Mouse (Mus musculus) bone marrow, adult 2 months (tissue): ENCODE data around the gene H2-D1. TPM values are rescaled to one million over a fixed set of nuclear protein-coding genes. Genes with fewer than 3 reads are reported as not detected.
A peak's percentile ranks its signal among the peaks of the same experiment; 100 is the strongest.

Experiments used
- H3K27ac ChIP-seq: fragments of 200-500 bp; 2 replicates; pipeline ENCODE4 v1.5.1; 2012; ENCODE audit warnings: low read depth, mild to moderate bottlenecking, control low read depth, inconsistent platforms, low read length; ENCODE audit not compliant: control insufficient read depth, poor library complexity, insufficient read depth
- H3K4me1 ChIP-seq: fragments of 200-500 bp; 2 replicates; pipeline ENCODE4 v1.6.1; 2011; ENCODE audit warnings: low read length; ENCODE audit not compliant: control insufficient read depth, insufficient read depth
- H3K4me3 ChIP-seq: fragments of 200-500 bp; replicated peaks from 2 replicates; pipeline ENCODE3; 2011; ENCODE audit warnings: mild to moderate bottlenecking, low read depth, low read length, control low read depth; ENCODE audit not compliant: control insufficient read depth
- CTCF ChIP-seq: fragments of 200-500 bp; IDR thresholded peaks from 2 replicates; pipeline ENCODE4 v1.5.1; 2011; ENCODE audit warnings: low read length, control low read depth; ENCODE audit not compliant: control insufficient read depth, insufficient read depth
- POLR2A ChIP-seq: fragments of 200-500 bp; IDR thresholded peaks from 2 replicates; pipeline ENCODE4 v1.6.1; 2011; ENCODE audit warnings: low read depth, mild to moderate bottlenecking, control low read depth, low read length, borderline replicate concordance; ENCODE audit not compliant: control insufficient read depth
- WGBS: fragments of 180-500 bp; shearing (Covaris S2); methylation state at CpG from one replicate; pipeline ENCODE4 v1.1.7; 2018; 5-methylcytosine and 5-hydroxymethylcytosine counted together
- polyA plus RNA-seq: library from polyadenylated mRNA; stranded (reverse); fragments of >200 nt; gene quantifications from 2 replicates; pipeline ENCODE4 v1.2.4, GENCODE M21; 2011; ENCODE audit warnings: low replicate concordance; ENCODE audit not compliant: missing spikeins, insufficient read depth, insufficient read length

H2-D1 gene
- polyA plus RNA-seq, 1 experiment = 727 TPM

GRCm38 (mm10) chr17:35269653-35270347, 7.3 kb downstream of the H2-D1 start:
- TF ChIP-seq CTCF = no peak
- TF ChIP-seq POLR2A = no peak
- no peak overlapping the region for H3K27ac ChIP-seq
- no peak overlapping the region for H3K4me3 ChIP-seq
- peaks cover 4% of the 10 kb centered on the region; the same call in 1 of the 2 replicates for H3K4me1 ChIP-seq
- 54% methylated on average over 3 of the region's 3 CpGs for WGBS

GRCm38 (mm10) chr17:35272249-35272648, 9.7 kb downstream of the H2-D1 start:
- H3K4me1 ChIP-seq = peaks cover 1% of the 10 kb centered on the region; the same call in 1 of the 2 replicates
- TF ChIP-seq CTCF = no peak
- TF ChIP-seq POLR2A = no peak
- H3K4me3 ChIP-seq = no peak overlapping the region
- WGBS = 80% methylated on average over 3 of the region's 3 CpGs
- H3K27ac ChIP-seq = no peak overlapping the region

GRCm38 (mm10) chr17:35274770-35275169, 12.2 kb downstream of the H2-D1 start:
- WGBS = 2% methylated on average over 11 of the region's 11 CpGs
- Histone ChIP-seq H3K27ac (no peak overlapping the region), H3K4me1 (peaks cover 1% of the 10 kb centered on the region; the same call in 1 of the 2 replicates), H3K4me3 (no peak overlapping the region)
- peak; percentile 89 for TF ChIP-seq CTCF
- TF ChIP-seq POLR2A = no peak

- 27% methylated on average over 13 of the region's 13 CpGs for WGBS
- no peak for TF ChIP-seq CTCF
- peaks cover 1% of the 10 kb centered on the region; the same call in 1 of the 2 replicates for H3K4me1 ChIP-seq
- no peak overlapping the region for H3K4me3 ChIP-seq
- H3K27ac ChIP-seq = no peak overlapping the region
These were observed 13.9 kb downstream of the H2-D1 start for GRCm38 (mm10) chr17:35276304-35276864.

GRCm38 (mm10) chr17:35278049-35278448, 15.5 kb downstream of the H2-D1 start:
- no peak overlapping the region for H3K4me3 ChIP-seq
- no peak overlapping the region for H3K27ac ChIP-seq
- 71% methylated on average over 8 of the region's 8 CpGs for WGBS
- H3K4me1 ChIP-seq = peaks cover 1% of the 10 kb centered on the region; the same call in 1 of the 2 replicates
- TF ChIP-seq CTCF (no peak), POLR2A (no peak)

- Histone ChIP-seq H3K4me1 (peaks cover 1% of the 10 kb centered on the region; the same call in 1 of the 2 replicates), H3K27ac (no peak overlapping the region), H3K4me3 (no peak overlapping the region)
- WGBS = 82% methylated on average over 13 of the region's 13 CpGs
- no peak for TF ChIP-seq POLR2A
- no peak for TF ChIP-seq CTCF
These were observed 16.6 kb downstream of the H2-D1 start for GRCm38 (mm10) chr17:35278957-35279688.

- H3K4me3 ChIP-seq = no peak overlapping the region
- H3K27ac ChIP-seq = no peak overlapping the region
- TF ChIP-seq CTCF = no peak
- TF ChIP-seq POLR2A = no peak
- H3K4me1 ChIP-seq = no peaks in the 10 kb centered on the region
- 68% methylated on average over 3 of the region's 3 CpGs for WGBS
These were observed 17.7 kb downstream of the H2-D1 start for GRCm38 (mm10) chr17:35280276-35280675.

- TF ChIP-seq POLR2A = no peak
- no peak for TF ChIP-seq CTCF
- Histone ChIP-seq H3K27ac (no peak overlapping the region), H3K4me3 (no peak overlapping the region), H3K4me1 (no peaks in the 10 kb centered on the region)
These were observed 22.9 kb downstream of the H2-D1 start for GRCm38 (mm10) chr17:35285431-35285830.
